Mouse (Mus musculus): Measurements from ENCODE around the gene Tmeff1.
"Not testable (repeated sequence)": the region's sequence is repeated elsewhere in the genome, so short reads cannot be mapped to it uniquely, and the experiment has no call there.

Tmeff1 gene

DNA sequence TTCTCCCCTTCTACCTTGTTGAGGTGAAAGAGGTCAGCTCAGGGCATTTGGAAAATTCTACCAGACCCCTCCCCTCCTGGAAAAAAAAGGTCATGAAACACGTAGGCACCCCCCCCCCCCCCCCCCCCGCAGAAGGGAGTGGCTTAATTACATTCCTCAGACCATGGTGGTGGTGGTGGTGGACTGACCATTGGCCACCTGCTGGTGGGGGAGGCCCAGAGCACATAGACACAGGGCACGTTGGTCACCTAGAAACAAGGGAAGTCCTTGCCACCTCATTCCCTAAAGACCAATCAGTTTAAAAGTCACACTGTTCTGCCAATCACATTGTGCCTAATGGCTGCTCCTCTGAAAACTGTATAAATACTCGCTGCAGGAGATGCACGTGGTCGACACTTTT is 94.8 kb downstream of the Tmeff1 start:
- not testable (repeated sequence) for DNase-seq

DNA sequence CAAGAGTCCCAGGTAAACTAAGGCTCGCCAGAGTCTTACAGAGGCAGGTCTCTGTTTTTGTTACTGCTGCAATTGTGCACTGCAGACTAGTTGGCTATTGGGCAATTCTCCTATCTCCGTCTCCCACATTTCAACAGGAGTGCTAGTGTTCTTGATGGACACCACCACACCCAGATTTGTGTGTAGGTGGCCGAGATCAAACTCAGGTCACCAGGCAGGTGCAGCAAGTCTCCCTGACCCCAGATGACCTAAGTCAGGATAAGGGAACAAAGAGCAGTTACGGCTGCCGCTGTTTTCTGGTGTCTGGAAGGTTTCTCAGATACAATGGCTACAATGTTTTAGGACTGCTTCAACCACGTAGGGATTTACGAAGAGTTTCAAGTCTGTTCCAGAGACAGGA is 95.2 kb downstream of the Tmeff1 start:
- DNase-seq, result no peak

DNA sequence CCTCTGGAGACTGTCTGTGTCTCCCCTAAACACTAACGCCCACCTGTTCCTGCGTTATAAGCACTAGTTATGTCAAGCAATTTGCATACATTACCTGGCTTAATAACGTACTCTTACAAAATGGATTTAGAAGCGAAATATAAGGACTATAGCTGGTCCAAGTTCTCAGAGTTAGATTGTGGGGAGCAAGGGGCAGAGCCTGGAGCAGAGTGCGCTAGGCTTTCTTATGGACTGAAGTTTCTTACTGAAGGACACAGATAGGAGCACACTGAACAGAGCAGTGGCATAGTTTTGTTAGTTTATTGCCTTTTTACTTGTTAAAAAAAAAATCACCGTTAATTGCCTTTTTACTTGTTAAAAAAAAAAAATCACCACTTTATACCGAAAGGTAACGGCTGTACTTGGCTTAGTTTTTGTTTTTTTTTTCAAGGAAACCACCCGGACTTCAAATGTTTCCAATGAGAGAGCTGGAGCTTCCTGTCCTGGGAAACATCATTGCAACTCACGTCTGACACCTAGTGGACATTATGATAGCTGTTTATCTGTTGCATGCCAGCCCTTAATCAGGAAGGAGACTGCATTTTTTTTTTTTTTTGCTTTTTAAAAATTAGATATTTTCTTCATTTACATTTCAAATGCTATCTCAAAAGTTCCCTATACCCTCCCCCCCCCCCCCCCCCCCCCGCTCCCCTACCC is 95.8 kb downstream of the Tmeff1 start:
- peak; percentile 80 for DNase-seq

DNA sequence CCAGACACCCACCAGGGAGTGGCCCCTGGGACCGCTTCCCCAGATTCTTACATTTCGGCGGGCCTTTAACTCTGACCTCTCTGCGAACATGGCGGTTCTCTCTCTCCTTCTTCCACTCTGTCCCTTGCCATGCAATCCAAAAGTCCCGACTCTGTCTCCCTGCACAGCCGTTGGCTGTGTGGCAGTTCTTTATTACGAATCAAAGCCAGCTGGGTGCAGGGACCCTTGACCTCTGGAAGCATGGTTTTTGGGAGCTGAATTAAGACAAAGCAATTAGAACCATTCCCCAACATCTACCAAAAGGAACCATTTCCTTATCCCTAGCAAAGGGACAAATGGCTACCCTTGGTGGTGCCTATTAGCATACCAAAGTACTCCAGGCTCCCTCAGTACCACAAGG is 98.2 kb downstream of the Tmeff1 start:
- no peak for DNase-seq

DNA sequence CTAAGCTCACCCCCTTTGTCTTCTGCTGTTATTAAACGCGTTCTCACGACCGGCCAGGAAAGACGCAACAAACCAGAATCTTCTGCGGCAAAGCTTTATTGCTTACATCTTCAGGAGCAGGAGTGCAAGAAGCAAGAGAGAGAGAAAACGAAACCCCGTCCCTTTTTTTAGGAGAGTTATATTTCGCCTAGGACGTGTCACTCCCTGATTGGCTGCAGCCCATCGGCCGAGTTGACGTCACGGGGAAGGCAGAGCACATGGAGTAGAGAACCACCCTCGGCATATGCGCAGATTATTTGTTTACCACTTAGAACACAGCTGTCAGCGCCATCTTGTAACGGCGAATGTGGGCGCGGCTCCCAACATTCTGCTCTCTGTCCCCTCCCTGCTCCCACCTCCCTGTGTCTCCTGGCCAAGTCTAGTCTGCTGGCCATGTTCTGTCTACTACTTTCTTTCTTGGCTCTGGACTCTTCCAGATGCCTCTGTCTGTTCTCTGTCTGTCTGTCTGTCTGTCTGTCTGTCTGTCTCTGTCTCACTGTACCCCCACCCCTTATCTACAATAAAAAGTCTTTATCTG is 98.7 kb downstream of the Tmeff1 start:
- DNase-seq, result not testable (repeated sequence)

DNA sequence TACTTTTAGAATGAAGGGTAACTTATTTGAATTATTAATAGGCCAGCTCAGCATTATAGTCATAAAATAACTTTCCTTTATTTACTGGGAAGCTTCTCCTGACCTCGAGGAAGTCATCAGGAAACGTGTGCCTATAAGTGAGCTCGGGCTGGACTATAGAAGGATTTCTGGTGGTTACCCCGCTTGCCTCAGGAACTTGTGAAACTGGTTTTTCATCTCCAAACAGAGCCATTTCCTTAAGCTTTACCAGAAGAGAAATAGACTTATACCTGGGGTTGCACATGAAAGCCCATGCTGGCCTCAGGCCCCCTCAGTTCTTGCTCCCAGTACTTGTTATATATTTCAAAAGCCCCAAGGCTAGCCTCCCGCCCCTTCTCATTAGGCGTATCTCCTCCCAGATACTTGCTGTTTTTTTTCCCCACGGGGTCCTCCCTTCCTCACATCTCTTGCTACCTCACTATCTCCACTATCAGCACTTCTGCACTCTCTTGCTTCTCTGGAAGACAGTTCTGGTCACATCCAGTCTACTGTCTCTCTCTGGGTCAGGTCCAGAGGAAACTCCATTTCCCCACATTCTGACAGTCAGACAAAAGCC is 99.7 kb downstream of the Tmeff1 start:
- DNase-seq, result no peak

DNA sequence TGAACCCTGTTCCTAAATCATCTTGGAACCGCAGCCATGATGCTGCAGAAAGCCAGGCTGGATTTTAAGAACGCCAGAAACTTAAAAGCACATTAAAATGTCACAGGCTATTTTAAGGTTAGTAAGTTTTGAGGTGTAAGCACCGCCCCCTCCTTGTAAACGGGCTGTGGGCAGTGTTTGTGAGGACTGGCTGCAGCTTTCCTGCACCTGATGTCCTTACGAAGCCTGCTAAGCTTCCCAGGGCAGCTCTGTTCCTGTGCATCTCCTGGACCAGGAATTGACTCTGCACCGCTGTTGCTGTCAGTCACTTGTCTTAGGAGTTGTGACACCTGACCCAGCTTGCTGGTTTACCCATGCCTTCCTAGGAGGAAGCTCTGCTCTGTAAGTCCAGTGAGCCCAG is 103.2 kb downstream of the Tmeff1 start:
- DNase-seq, result no peak

DNA sequence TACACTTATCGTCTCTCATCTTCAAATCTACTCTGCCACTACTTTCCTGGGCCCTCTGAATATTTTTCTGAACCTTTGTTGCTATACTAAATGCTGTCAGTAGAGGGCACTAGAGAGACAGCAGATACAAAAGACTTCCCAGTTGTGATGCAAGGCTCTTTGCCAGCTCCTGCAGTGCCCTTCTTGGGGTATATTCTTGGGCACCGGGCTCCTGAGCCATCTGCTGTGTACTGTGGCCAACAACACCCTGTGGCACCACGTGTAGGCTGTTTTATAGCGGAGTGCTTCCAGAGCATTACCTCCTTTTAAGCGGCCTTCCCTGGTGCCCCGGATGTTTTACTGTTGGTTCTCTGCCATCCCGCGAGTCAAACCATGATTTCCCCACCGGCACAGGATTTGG is 105.7 kb downstream of the Tmeff1 start:
- DNase-seq, result peak; percentile 63

DNA sequence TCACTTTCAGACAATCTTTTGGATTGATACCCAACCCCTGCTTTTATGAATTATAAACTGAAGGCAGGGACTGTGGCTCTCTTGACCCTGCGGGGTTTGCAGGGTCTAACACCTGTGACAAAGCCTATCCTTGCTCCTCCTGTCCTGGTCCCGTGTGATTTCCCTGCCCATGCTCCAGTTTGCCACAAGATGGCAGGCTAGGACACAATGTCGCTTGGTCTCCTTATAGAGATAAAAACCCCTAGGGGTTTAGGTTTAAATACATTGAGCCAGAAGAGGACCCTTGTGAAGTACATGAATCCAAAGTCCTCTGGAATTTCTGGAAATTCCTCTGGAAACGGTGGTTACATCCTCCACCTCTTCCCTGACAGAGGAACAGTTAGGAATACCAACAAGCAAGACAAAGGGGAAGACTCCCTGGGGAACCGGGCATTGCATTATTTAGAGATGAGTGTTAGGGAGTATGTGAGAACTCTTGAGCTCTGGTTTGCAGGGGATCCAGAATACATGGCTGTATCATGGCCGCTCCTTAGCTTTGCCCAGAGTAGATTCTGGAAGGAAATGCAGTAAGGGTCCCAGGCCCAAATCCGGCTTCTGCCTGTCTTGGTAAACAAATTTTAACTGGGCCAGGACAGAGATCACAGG is 106.9 kb downstream of the Tmeff1 start:
- peak; percentile 63 for DNase-seq

DNA sequence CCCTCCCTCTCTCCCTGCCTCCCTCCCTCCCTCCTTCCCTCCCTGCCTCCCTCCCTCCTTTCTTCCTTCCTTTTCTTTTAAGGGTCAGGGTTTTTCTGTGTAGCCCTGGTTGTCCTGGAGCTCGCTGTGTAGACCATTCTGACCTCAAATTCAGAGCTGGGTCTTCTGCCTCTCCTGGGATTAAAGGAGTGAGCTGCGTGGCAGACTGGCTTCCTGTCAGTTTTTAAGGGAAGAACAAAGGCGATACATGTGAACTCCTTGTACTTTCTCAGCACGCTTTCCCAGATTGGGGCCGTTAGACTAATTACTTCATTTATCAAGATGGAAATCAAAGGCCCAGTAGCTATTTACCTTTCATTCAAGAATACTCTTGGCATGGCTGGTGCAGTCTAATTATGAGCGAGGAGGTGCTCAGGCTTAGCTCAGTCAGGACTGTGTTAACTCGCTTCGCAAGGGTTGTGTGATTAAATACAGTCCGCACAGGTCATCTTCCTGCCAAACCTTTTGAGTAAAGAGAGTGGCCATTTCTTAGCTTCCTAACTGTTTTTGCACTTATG is 107.8 kb downstream of the Tmeff1 start:
- no peak for DNase-seq

DNA sequence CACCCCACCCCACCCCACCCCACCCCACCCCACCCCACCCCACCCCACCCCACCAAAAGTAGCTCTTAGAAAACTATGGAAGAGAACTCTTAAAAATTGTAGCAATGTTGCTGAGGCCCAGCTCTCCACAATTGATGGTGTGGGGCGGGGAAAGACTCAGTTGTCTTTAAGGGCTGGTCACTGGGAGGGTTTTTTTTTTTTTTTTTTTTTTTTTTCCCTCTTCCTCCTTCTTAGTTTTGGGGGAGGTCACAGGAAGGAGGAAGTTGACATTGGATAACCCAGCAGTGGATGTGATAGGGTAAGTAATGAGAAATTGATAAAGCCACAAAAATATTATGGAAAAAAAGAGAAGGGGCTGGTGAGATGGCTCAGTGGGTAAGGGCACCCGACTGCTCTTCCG is 111.7 kb downstream of the Tmeff1 start:
- DNase-seq, result no peak

DNA sequence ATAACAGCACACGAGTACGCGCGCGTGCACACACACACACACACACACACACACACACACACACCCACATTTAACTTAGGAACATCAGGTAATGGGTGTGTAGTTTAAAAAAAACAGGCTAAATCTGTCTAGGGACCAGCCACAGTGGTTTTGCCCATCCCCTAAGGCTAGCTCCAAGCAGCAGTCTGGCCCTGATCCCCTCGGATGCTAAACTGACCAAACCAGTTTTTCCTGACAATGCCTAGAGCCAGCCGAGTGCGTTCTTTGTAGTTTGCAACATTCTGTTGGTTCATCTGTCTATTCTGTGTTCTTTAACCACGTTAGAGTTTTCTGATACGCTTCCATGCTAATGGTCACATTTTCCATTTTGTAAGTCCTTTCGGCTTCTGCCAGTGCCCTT is 112.3 kb downstream of the Tmeff1 start:
- DNase-seq, result no peak
